Mouse (Mus musculus) midbrain, embryonic 10.5 days (tissue): ENCODE measurements around the gene Dhrs13. TPM values are rescaled to one million over a fixed set of nuclear protein-coding genes. Genes with fewer than 3 reads are reported as not detected.

Experiments used
- DNase-seq: peaks from one replicate; pipeline ENCODE4 v3.0.0-alpha.2; 2017; ENCODE audit warnings: low spot score
- H3K27ac ChIP-seq: fragments of 300-500 bp; sonication (generic); replicated peaks from 2 replicates; pipeline ENCODE4 v1.5.1; 2016; ENCODE audit warnings: mild to moderate bottlenecking
- H3K27me3 ChIP-seq: fragments of 300-500 bp; sonication (generic); 2 replicates; pipeline ENCODE4 v1.6.1; 2016; ENCODE audit warnings: low read depth, mild to moderate bottlenecking; ENCODE audit not compliant: poor library complexity, severe bottlenecking
- H3K36me3 ChIP-seq: fragments of 300-500 bp; sonication (generic); 2 replicates; pipeline ENCODE4 v1.6.1; 2016; ENCODE audit warnings: mild to moderate bottlenecking, moderate library complexity
- H3K4me1 ChIP-seq: fragments of 300-500 bp; sonication (generic); 2 replicates; pipeline ENCODE4 v1.6.1; 2016
- H3K4me3 ChIP-seq: fragments of 300-500 bp; sonication (generic); 2 replicates; pipeline ENCODE4 v1.5.1; 2016; ENCODE audit warnings: mild to moderate bottlenecking, moderate library complexity
- H3K9me3 ChIP-seq: fragments of 300-500 bp; sonication (generic); replicated peaks from 2 replicates; pipeline ENCODE4 v1.6.1; 2016; ENCODE audit warnings: mild to moderate bottlenecking
- WGBS: fragments of 180-500 bp; shearing (Covaris S2); methylation state at CpG from one replicate; pipeline ENCODE4 v1.1.7; 2016; 5-methylcytosine and 5-hydroxymethylcytosine counted together
- microRNA counts: library from miRNA; unstranded; fragments of <30 nt; microRNA quantifications from one replicate; lab custom pipeline; 2017
- microRNA-seq: library from miRNA; unstranded; fragments of <30 nt; microRNA quantifications from one replicate; pipeline ENCODE4, GENCODE M21; 2017
- polyA plus RNA-seq: library from polyadenylated mRNA; unstranded; fragments of >200 nt; fragmentation: Nextera tagmentation; extraction: Ambion mirVana; gene quantifications from 2 replicates; pipeline ENCODE4 v1.2.1, GENCODE M21; 2016

The Dhrs13 gene
- polyA plus RNA-seq, 1 experiment from 2014 or later: 17.7 TPM

- H3K36me3 ChIP-seq: peaks cover 74% of the 10 kb centered on the region
- H3K27ac ChIP-seq: no peak overlapping the region
- no peaks in the 10 kb centered on the region for H3K9me3 ChIP-seq
- peaks cover 9% of the 10 kb centered on the region for H3K4me1 ChIP-seq
- no peak overlapping the region for H3K4me3 ChIP-seq
- 84% methylated on average over 4 of the region's 4 CpGs for WGBS
- H3K27me3 ChIP-seq: no peaks in the 10 kb centered on the region
- no peak for DNase-seq
These were observed 42.6 kb downstream of the Dhrs13 start for GRCm38 (mm10) chr11:78074666-78075065.

- peaks cover 31% of the 10 kb centered on the region for H3K36me3 ChIP-seq
- no peaks in the 10 kb centered on the region for H3K9me3 ChIP-seq
- peak; percentile 85 for DNase-seq
- peak within 1 kb of the TSS; percentile 87 for H3K27ac ChIP-seq
- H3K27me3 ChIP-seq: no peaks in the 10 kb centered on the region
- peaks cover 17% of the 10 kb centered on the region for H3K4me1 ChIP-seq
- peak within 1 kb of the TSS; percentile 84 for H3K4me3 ChIP-seq
- WGBS: 1% methylated on average over 42 of the region's 42 CpGs
These were observed 48.2 kb downstream of the Dhrs13 start, which contains the start of gene Eral1 for GRCm38 (mm10) chr11:78079961-78080921. Eral1 (minus strand) TSS chr11:78080383.

GRCm38 (mm10) chr11:78083595-78083994 lies 51.5 kb downstream of the Dhrs13 start:
- Histone ChIP-seq H3K36me3 (no peaks in the 10 kb centered on the region), H3K27me3 (no peaks in the 10 kb centered on the region), H3K4me1 (peaks cover 17% of the 10 kb centered on the region), H3K4me3 (no peak overlapping the region), H3K9me3 (no peaks in the 10 kb centered on the region), H3K27ac (no peak overlapping the region)
- DNase-seq: no peak
- WGBS: 63% methylated on average over 1 of the region's 1 CpGs

GRCm38 (mm10) chr11:78086925-78087479 lies 54.9 kb downstream of the Dhrs13 start:
- H3K4me3 ChIP-seq: no peak overlapping the region
- no peak overlapping the region for H3K27ac ChIP-seq
- DNase-seq: no peak
- no peaks in the 10 kb centered on the region for H3K4me1 ChIP-seq
- WGBS: 81% methylated on average over 4 of the region's 4 CpGs
- no peaks in the 10 kb centered on the region for H3K27me3 ChIP-seq
- H3K9me3 ChIP-seq: no peaks in the 10 kb centered on the region
- no peaks in the 10 kb centered on the region for H3K36me3 ChIP-seq

MicroRNAs within 50 kb of the gene (microRNA counts, 519-probe panel; counts per million panel counts)
- microRNA mmu-miR-144 (lab: Ali Mortazavi, UCI) (not detected), microRNA mmu-miR-451 (lab: Ali Mortazavi, UCI) (not detected)

Small RNA genes within 50 kb of the gene (microRNA-seq; reads per million reads assigned to microRNA genes)
- 48.2 reads per million, percentile 41 among the genes with 10 or more reads in this experiment for gene Mir144
- gene Mir451a: not detected
- gene Mir451b: not detected

Other genes starting within 250 kb of the Dhrs13 start
- 1.4 and 1.5 TPM in 2 replicates for gene Gm10277, start 244.5 kb upstream of the Dhrs13 start, polyA plus RNA-seq
- gene Pipox, start 138.2 kb upstream of the Dhrs13 start, polyA plus RNA-seq: 9.0 and 16.5 TPM in 2 replicates
- gene Sez6, start 101.5 kb upstream of the Dhrs13 start, polyA plus RNA-seq: 3.5 and 7.1 TPM in 2 replicates
- gene Phf12, start 49.5 kb upstream of the Dhrs13 start, polyA plus RNA-seq: 15.8 and 19.0 TPM in 2 replicates
- 75.7 and 76.4 TPM in 2 replicates for gene Flot2, start 5.7 kb downstream of the Dhrs13 start, polyA plus RNA-seq
- gene Eral1, start 48.1 kb downstream of the Dhrs13 start, polyA plus RNA-seq: 39.3 and 39.7 TPM in 2 replicates
- 27.6 and 32.8 TPM in 2 replicates for gene Fam222b, start 62.4 kb downstream of the Dhrs13 start, polyA plus RNA-seq
- 96.3 and 109 TPM in 2 replicates for gene Traf4, start 133.3 kb downstream of the Dhrs13 start, polyA plus RNA-seq
- 10.7 and 11.1 TPM in 2 replicates for gene Nek8, start 144.4 kb downstream of the Dhrs13 start, polyA plus RNA-seq
- gene Tlcd1, start 144.4 kb downstream of the Dhrs13 start, polyA plus RNA-seq: 8.8 and 11.1 TPM in 2 replicates
- 953 and 1,066 TPM in 2 replicates for gene Rpl23a, start 151.3 kb downstream of the Dhrs13 start, polyA plus RNA-seq
- 75.0 and 83.8 TPM in 2 replicates for gene Rab34, start 156.2 kb downstream of the Dhrs13 start, polyA plus RNA-seq
- gene Proca1, start 161.1 kb downstream of the Dhrs13 start, polyA plus RNA-seq: 0.96 and 1.6 TPM in 2 replicates
- gene Sdf2, start 213.5 kb downstream of the Dhrs13 start, polyA plus RNA-seq: 51.0 and 52.9 TPM in 2 replicates
- 31.9 and 35.9 TPM in 2 replicates for gene Supt6, start 213.7 kb downstream of the Dhrs13 start, polyA plus RNA-seq
- gene 2610507B11Rik, start 229.5 kb downstream of the Dhrs13 start, polyA plus RNA-seq: 62.8 and 69.7 TPM in 2 replicates